Mouse (Mus musculus): ENCODE measurements at regions not wholly inside any gene's neighbourhood (a gene's known extent, or its start where the extent isn't known, plus 50 kb on each side); places are given as distances from the start of the nearest gene placed in this dataset.

DNA sequence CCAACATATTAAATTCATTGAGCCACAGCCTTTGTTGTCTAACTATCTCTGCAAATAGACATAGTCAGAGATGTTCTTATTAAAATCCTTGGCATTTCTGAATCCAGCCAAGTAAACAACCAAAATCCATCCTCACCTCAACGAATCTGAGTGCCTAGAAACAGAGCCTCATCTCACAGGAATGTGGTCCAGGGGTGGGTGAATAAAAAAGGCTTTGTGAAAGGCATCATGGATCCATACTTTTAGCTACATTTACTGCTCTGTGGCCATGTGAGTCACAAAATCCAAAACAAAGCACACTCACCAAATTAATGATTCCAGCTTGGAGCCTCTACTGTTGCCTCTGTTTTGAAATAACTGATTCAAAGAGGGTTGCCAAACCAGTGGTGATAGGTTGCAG is 210.7 kb upstream of the Sp8 start:
- no peak for TF ChIP-seq CTCF (IDR thresholded peaks at IDR 0.05; ENCODE audit: low read depth, low read length)
- TF ChIP-seq TAL1 (conservative IDR thresholded peaks at IDR 0.05; ENCODE audit: low read depth, low read length): no peak
- TF ChIP-seq POLR2AphosphoS5 (IDR thresholded peaks at IDR 0.05; ENCODE audit: insufficient replicate concordance, low read depth, low read length): no peak
- TF ChIP-seq GATA1 (IDR thresholded peaks at IDR 0.05; ENCODE audit: borderline replicate concordance, low read length): no peak
